Mouse (Mus musculus) megakaryocyte, embryonic 14.5 days (primary cell): ENCODE measurements around the gene Fras1.

ENCODE experiments used
- FLI1 ChIP-seq: IDR thresholded peaks from 2 replicates; pipeline ENCODE4 v1.6.1; 2012; ENCODE audit warnings: low read length, inconsistent platforms, mixed read lengths
- GATA1 ChIP-seq: IDR thresholded peaks from 3 replicates; pipeline ENCODE4 v1.6.1; 2012; ENCODE audit warnings: mixed read lengths, low read length, inconsistent platforms, borderline replicate concordance

DNA sequence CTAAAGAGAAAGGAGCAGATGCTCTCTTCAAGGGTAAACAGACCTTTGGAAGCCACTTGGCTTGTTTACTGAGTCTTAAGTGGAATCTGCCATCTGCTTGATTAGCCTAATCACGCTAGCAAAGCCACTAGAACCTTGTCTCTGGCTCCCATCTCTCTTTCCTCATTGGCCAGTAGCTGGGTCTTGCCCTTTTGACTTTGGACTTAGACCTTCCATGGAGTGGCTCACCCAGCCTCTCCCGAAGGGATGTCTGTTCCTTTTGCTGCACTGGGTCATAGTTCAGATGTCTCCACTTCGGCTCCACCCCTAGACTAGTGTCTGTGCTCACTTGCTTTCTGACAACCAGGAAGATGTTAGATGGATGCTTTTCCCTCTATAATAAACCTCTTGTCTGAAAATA is 28.8 kb downstream of the Fras1 start:
- TF ChIP-seq GATA1 (no peak), FLI1 (no peak)
